Mouse (Mus musculus) midbrain, embryonic 11.5 days (tissue): ENCODE results near the gene Rai1. TPM values are rescaled to one million over a fixed set of nuclear protein-coding genes. Genes with fewer than 3 reads are reported as not detected.

Experiments
- ATAC-seq: fragments of 200-750 bp; cut with Nextera tagmentation; 2 replicates; pipeline ENCODE4 v1.8.0; 2017; ENCODE audit warnings: moderate TSS enrichment, moderate library complexity; ENCODE audit not compliant: low FRiP score
- DNase-seq: peaks from one replicate; pipeline ENCODE4 v3.0.0; 2015; ENCODE audit warnings: low spot score; ENCODE audit errors: missing footprints
- H3K27ac ChIP-seq: fragments of 300-500 bp; sonication (generic); 2 replicates; pipeline ENCODE4 v1.5.1; 2014; ENCODE audit warnings: low read depth, low read length
- H3K27me3 ChIP-seq: fragments of 300-500 bp; sonication (generic); 2 replicates; pipeline ENCODE4 v1.6.1; 2014; ENCODE audit warnings: mild to moderate bottlenecking, low read length, moderate library complexity, mixed read lengths; ENCODE audit not compliant: control insufficient read depth, insufficient read depth
- H3K36me3 ChIP-seq: fragments of 300-500 bp; sonication (generic); 2 replicates; pipeline ENCODE4 v1.6.1; 2014; ENCODE audit warnings: mild to moderate bottlenecking, low read length, moderate library complexity, mixed read lengths; ENCODE audit not compliant: control insufficient read depth, insufficient read depth
- H3K4me1 ChIP-seq: fragments of 300-500 bp; sonication (generic); 2 replicates; pipeline ENCODE4 v1.6.1; 2014; ENCODE audit warnings: low read length; ENCODE audit not compliant: control insufficient read depth, insufficient read depth
- H3K4me2 ChIP-seq: fragments of 300-500 bp; sonication (generic); 2 replicates; pipeline ENCODE4 v1.6.1; 2014; ENCODE audit warnings: mild to moderate bottlenecking, moderate library complexity
- H3K4me3 ChIP-seq: fragments of 300-500 bp; sonication (generic); 2 replicates; pipeline ENCODE4 v1.5.1; 2014; ENCODE audit warnings: low read depth, low read length
- H3K9ac ChIP-seq: fragments of 300-500 bp; sonication (generic); 2 replicates; pipeline ENCODE4 v1.6.1; 2014; ENCODE audit warnings: low read length
- H3K9me3 ChIP-seq: fragments of 300-500 bp; sonication (generic); 2 replicates; pipeline ENCODE4 v1.6.1; 2016; ENCODE audit warnings: low read length; ENCODE audit not compliant: control insufficient read depth
- WGBS: fragments of 180-500 bp; shearing (Covaris S2); extraction: QIAGEN DNeasy Blood & Tissue Kit; methylation state at CpG from one replicate; pipeline ENCODE4 v1.1.7; 2014; 5-methylcytosine and 5-hydroxymethylcytosine counted together
- polyA plus RNA-seq: library from polyadenylated mRNA; unstranded; fragments of >200 nt; fragmentation: Nextera tagmentation; extraction: Ambion mirVana; gene quantifications from 2 replicates; pipeline ENCODE4 v1.2.1, GENCODE M21; 2014

The Rai1 gene
- polyA plus RNA-seq: 19.0 and 23.9 TPM in 2 replicates

DNA sequence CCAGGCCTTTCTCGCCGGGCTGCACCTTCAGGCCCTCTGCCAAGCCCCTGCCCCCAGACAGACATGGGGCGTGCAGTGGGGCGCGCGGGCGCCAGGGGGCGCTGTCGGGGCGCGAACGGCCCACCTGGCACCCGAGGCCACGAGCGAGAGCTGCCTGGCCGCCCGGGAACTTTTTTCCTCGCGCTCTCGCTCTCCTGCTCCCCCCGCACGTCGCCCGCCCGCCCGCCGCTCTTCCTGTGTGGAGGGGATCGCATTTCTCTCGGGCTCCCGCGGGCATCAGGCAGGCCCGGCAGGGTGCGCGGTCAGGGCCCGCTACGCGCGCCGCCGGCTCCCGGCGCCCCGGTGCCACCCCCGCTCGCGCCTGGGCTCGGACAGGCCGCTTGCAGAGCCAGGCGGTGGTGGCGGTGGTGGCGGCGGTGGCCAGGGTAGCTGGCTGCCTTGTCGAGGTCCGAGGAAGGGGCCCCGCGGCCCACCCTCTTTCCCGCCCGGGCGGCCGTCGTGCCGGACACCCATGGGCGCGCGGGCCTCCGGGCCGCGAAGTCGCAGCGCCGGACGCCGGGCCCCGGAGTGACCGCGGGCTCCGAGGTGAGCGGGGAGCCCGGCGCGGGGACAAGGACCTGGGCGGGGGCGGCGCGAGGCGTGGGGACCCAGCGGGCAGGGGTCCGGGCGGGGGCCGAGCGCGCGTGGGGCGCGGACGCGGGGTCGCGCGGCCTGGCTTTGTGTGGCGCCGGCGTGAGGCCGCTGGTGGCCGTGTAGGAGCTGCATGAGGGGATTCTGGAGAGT is at the start of gene Rai1:
Rai1 (plus strand) TSS at position 204 of the 783 bp plus-strand sequence.
- peak within 1 kb of the TSS; percentile 89 for H3K27ac ChIP-seq
- DNase-seq: peak; percentile 100
- H3K27me3 ChIP-seq: no peaks in the 10 kb centered on the region
- under 1% methylated on average over 82 of the region's 105 CpGs for WGBS
- no peaks in the 10 kb centered on the region for H3K36me3 ChIP-seq
- H3K4me3 ChIP-seq: peak within 1 kb of the TSS; percentile 85
- H3K9me3 ChIP-seq: no peaks in the 10 kb centered on the region
- H3K9ac ChIP-seq: peak within 1 kb of the TSS; percentile 93
- ATAC-seq: peak; percentile 83
- peaks cover 31% of the 10 kb centered on the region for H3K4me1 ChIP-seq
- peak within 1 kb of the TSS; percentile 93 for H3K4me2 ChIP-seq

DNA sequence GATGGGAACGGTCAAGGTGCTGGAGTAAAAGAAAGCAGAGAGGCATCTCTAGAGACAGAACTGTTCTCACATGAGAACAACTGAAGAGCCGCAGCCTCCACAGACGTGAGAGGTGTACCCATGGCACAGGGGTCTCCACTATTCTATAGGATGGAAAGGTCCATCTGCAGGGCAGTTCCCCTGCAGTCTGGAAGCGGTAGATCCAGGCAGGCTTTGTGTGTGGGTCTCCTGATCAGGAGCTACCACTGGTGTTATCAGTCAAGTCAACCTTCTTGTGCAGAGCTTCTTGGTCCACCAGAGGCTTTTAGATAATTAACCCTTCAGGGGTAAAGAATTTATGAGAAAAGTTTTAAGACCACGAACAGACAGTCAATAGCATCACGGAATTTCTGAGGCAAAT is 48.3 kb upstream of the Rai1 start:
- 84% methylated on average over 6 of the region's 6 CpGs for WGBS
- ATAC-seq: no peak
- H3K9me3 ChIP-seq: no peaks in the 10 kb centered on the region
- no peaks in the 10 kb centered on the region for H3K27me3 ChIP-seq
- no peak overlapping the region for H3K9ac ChIP-seq
- no peak overlapping the region for H3K27ac ChIP-seq
- no peaks in the 10 kb centered on the region for H3K36me3 ChIP-seq
- H3K4me2 ChIP-seq: no peak overlapping the region
- no peak for DNase-seq
- H3K4me1 ChIP-seq: no peaks in the 10 kb centered on the region
- H3K4me3 ChIP-seq: no peak overlapping the region

DNA sequence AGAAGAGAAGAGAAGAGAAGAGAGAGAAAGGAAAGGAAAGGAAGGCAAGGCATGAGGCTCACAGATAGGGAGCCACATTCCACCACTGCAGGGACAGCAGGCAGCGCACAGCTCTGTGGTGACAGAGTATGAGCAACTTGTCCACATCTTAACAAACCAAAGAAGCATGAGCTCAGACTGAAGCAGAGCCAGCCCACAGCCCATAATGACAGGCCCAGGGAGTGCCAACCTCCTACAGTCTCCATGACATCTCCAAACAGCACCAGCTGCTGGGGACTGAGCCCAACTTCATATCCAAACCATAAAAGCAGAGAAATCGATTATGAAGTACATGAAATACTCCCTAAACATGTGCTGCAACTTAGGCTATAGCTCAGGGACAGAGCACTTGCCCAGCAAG is 46.8 kb upstream of the Rai1 start:
- Histone ChIP-seq H3K9me3 (no peaks in the 10 kb centered on the region), H3K36me3 (no peaks in the 10 kb centered on the region), H3K4me1 (no peaks in the 10 kb centered on the region), H3K4me2 (no peak overlapping the region), H3K9ac (no peak overlapping the region), H3K4me3 (no peak overlapping the region), H3K27me3 (no peaks in the 10 kb centered on the region), H3K27ac (no peak overlapping the region)
- no peak for ATAC-seq
- 69% methylated on average over 2 of the region's 2 CpGs for WGBS
- no peak for DNase-seq

DNA sequence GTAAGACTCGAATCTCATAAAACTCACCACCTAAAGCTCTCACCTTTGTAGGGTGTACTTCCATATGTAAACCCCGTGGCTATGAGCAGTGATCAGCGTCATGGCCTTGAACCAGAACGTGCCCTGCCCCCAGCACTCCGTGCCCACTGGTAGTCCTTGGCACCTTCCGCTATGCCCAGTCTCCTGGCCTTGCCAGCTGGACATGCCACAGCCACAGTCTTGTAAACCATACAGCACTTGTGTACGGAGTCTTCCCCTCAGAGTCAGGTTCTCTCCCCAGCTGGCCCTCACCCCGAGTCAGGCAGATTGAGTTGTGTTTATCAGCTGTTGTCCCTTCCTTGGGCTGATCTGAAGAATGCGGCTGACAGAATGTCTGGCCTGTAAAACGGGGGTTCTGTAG is 46.4 kb upstream of the Rai1 start:
- no peaks in the 10 kb centered on the region for H3K27me3 ChIP-seq
- no peak for ATAC-seq
- H3K9me3 ChIP-seq: no peaks in the 10 kb centered on the region
- H3K4me3 ChIP-seq: no peak overlapping the region
- H3K4me2 ChIP-seq: no peak overlapping the region
- H3K36me3 ChIP-seq: no peaks in the 10 kb centered on the region
- no peak for DNase-seq
- H3K27ac ChIP-seq: no peak overlapping the region
- no peaks in the 10 kb centered on the region for H3K4me1 ChIP-seq
- WGBS: 80% methylated on average over 10 of the region's 10 CpGs
- H3K9ac ChIP-seq: no peak overlapping the region

DNA sequence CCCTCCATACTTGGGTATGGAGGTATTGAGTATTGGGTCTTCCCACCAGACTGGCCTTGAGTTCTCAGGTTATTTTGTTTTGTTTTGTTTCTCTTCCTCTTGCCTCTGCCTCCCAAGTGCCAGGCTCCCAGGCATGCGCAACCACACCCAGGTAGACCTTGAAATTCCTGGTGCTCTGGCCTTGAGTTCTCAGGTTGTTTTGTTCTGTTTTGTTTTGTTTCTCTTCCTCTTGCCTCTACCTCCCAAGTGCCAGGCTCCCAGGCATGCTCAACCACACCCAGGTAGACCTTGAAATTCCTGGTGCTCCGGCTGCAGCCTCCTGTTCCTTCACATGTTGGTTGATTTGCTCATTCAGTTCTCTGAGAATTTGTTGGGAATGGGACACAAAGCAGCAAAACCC is 44.8 kb upstream of the Rai1 start:
- ATAC-seq: no peak
- Histone ChIP-seq H3K27ac (no peak overlapping the region), H3K36me3 (no peaks in the 10 kb centered on the region), H3K9me3 (no peaks in the 10 kb centered on the region), H3K9ac (no peak overlapping the region), H3K4me2 (no peak overlapping the region), H3K4me3 (no peak overlapping the region), H3K4me1 (no peaks in the 10 kb centered on the region), H3K27me3 (no peaks in the 10 kb centered on the region)
- no peak for DNase-seq
- 94% methylated on average over 2 of the region's 2 CpGs for WGBS

GRCm38 (mm10) chr11:60061504-60062006 is 43.3 kb upstream of the Rai1 start:
- H3K9me3 ChIP-seq: no peaks in the 10 kb centered on the region
- no peak overlapping the region for H3K27ac ChIP-seq
- ATAC-seq (no peak), DNase-seq (no peak)
- no peaks in the 10 kb centered on the region for H3K36me3 ChIP-seq
- WGBS: 80% methylated on average over 4 of the region's 4 CpGs
- no peak overlapping the region for H3K9ac ChIP-seq
- H3K4me1 ChIP-seq: no peaks in the 10 kb centered on the region
- H3K27me3 ChIP-seq: no peaks in the 10 kb centered on the region
- H3K4me2 ChIP-seq: no peak overlapping the region
- H3K4me3 ChIP-seq: no peak overlapping the region

DNA sequence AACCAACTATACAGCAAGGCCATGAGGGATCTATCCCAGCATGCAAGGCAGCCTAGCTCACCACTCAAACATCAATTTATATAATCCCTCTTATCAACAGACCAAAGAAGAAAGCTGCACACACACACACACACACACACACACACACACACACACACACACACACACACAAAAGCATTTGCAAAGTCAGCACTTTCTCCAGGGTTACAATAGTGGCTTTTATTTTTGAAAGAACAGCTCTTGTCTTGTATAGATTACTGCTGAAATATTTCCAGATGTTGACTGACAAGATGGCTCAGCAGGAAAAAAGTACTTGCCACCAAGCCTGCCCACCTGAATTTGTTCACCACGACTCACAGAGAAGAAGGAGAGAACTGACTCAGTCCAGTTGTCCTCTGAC is 39.5 kb upstream of the Rai1 start:
- H3K36me3 ChIP-seq: no peaks in the 10 kb centered on the region
- no peak overlapping the region for H3K9ac ChIP-seq
- ATAC-seq: no peak
- H3K27me3 ChIP-seq: no peaks in the 10 kb centered on the region
- no peaks in the 10 kb centered on the region for H3K4me1 ChIP-seq
- H3K4me2 ChIP-seq: no peak overlapping the region
- no peak for DNase-seq
- H3K9me3 ChIP-seq: no peaks in the 10 kb centered on the region
- no peak overlapping the region for H3K4me3 ChIP-seq
- H3K27ac ChIP-seq: no peak overlapping the region
- 75% methylated on average over 1 of the region's 1 CpGs for WGBS

GRCm38 (mm10) chr11:60067646-60068045 is 37.2 kb upstream of the Rai1 start:
- DNase-seq (no peak), ATAC-seq (no peak)
- Histone ChIP-seq H3K4me2 (no peak overlapping the region), H3K27me3 (no peaks in the 10 kb centered on the region), H3K27ac (no peak overlapping the region), H3K4me1 (no peaks in the 10 kb centered on the region), H3K36me3 (no peaks in the 10 kb centered on the region), H3K9ac (no peak overlapping the region), H3K4me3 (no peak overlapping the region), H3K9me3 (no peaks in the 10 kb centered on the region)
- 91% methylated on average over 4 of the region's 4 CpGs for WGBS

GRCm38 (mm10) chr11:60068631-60069030 is 36.2 kb upstream of the Rai1 start:
- Histone ChIP-seq H3K9me3 (no peaks in the 10 kb centered on the region), H3K4me3 (no peak overlapping the region), H3K4me1 (no peaks in the 10 kb centered on the region), H3K9ac (no peak overlapping the region), H3K4me2 (no peak overlapping the region), H3K36me3 (no peaks in the 10 kb centered on the region), H3K27ac (no peak overlapping the region), H3K27me3 (no peaks in the 10 kb centered on the region)
- ATAC-seq (no peak), DNase-seq (no peak)
